Mouse (Mus musculus) fat pad, adult 2 months (tissue): ENCODE measurements around the gene Atp1a3.

ENCODE experiments used
- DNase-seq: peaks from one replicate; pipeline ENCODE4 v3.0.0-alpha.2; 2011; ENCODE audit warnings: low read depth, low spot score; ENCODE audit errors: extremely low read depth

The Atp1a3 gene

GRCm38 (mm10) chr7:25004806-25005205 is 952 bp downstream of the Atp1a3 start:
- DNase-seq = no peak

- no peak for DNase-seq
Observed at GRCm38 (mm10) chr7:25003820-25004388, 1.9 kb downstream of the Atp1a3 start.

DNA sequence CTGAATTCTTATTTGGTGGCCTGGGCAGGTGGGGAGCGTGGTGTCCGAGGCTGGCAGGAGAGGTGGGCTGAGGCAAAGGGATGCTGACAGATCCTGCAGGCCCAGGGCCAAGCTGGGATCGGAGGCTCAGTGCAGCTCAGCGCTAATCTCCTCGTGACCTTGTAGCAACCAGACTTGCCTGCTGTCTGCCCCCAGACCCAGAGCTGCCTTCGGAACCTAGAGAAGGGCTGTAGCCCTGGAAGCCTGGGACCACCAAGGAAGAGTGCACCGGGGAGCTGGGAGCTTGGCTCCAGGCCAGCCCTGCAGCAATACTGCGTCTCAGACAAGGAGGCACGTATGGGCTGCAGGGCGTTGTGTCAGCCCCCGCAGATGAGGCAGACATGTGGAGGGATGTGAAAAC is 2.5 kb downstream of the Atp1a3 start:
- DNase-seq = no peak

GRCm38 (mm10) chr7:25000711-25001110 is 5.0 kb downstream of the Atp1a3 start:
- DNase-seq = no peak

DNA sequence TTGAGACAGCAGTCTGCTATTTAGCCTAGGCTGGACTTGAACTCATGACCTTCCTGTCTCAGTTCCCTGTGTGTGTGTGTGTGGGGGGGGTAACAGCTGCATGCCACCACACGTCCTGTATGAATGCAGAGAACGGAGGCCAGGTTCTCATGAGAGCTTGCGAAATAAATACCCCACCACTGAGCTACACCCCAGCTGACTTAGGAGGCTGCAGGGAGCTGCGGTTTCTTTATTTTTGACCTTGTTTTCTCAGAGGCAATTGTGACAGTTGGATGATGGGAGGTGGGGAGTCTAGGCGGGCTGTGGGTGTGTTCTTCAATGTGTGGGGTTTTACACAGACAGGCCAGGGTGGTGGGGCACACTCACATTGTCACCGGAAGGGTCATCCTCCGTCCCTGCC is 5.5 kb downstream of the Atp1a3 start:
- no peak for DNase-seq

DNA sequence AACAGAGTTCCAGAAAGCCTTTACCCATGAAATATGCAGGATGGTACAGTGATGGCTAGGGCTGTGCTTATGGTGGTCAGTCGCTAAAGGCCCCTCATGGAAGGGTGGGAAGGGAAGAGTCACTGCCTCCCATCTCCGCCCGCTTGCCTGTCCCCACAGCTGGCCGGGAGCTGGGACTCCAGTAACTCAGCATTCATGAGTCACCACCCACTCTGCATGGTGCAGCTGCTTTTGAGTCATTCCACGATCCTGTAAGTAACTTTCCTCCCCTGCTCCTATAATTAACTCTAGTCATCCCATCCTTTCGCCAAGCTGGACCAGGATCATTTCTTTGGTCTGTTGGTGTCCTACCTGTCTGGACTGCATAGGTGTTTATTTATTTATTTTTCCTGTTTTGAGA is 12.7 kb downstream of the Atp1a3 start:
- no peak for DNase-seq

DNA sequence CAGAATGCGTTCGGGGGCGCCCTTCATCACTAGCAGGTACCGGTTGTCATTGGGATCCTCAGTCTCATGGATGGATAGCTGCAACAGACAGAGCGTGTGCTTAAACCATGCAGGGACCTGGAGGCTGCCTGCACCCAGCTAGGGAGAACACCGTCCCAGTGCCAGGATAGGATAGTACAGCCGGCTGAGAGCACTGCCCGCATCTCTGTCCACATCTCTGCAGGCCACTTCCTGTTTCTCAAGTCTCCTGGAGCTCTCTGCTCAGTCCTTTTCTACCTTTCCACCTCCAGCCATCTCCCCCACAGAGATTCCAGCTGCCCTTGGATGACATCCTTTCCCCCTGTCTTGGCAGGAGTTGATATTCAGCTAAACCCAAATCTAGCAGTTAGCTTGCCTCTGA is 15.3 kb downstream of the Atp1a3 start:
- DNase-seq = no peak

DNA sequence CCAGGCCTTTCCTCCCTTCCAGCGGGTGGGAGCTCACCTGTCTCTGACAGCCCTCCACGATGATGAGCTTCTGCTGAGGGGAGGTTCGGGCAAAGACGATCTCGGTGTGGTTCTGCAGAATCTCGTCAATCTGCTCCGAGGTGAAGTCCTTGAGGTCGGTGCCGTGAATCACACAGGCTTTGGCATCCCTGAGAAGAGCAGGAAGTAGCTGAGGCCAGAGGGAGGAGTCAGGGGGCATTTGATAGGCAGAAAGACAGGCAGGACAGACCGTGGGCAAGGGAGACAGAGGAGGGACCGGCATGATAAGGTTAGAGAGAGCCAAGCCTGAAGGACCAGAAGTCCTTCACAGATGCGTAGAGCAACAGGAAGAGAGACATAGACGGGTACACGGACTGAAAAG is 17.8 kb downstream of the Atp1a3 start:
- DNase-seq = no peak

DNA sequence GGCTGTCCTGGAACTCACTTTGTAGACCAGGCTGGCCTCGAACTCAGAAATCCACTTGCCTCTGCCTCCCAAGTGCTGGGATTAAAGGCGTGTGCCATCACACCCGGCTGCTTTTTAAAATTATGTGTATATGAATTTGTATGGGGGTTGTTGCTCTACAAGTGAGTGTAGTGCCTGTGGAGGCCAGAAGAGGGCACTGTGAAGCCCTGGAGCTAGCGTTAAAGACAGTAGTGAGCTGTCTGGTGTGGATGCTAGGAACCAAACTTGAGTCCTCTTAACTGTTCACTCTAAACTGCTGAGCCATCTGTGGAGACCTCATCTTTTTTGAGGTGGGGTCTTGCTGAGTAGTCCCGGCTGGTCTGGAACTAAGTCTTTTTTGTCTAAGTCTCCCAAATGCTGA is 20.0 kb downstream of the Atp1a3 start:
- no peak for DNase-seq

GRCm38 (mm10) chr7:24984307-24984706 is 21.5 kb downstream of the Atp1a3 start:
- DNase-seq = no peak

DNA sequence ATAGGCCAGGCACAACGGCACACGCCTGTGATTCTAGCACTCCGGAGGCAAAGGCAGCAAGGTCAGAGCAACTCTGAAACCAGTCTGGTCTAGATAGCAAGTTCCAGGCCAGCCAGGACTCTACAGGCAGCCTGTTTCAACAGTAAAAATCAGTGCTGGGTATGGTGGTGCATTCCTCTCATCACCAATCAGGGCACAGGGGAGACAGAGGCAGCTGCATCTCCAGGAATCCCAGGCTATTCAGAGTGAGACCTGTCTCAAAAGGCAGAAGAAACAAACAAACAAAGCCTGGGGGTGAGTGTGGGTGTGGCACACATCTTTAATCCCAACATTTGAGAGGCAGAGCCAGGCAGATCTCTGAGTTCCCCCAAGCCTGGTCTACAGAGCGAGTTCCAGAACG is 22.4 kb downstream of the Atp1a3 start:
- DNase-seq = no peak

DNA sequence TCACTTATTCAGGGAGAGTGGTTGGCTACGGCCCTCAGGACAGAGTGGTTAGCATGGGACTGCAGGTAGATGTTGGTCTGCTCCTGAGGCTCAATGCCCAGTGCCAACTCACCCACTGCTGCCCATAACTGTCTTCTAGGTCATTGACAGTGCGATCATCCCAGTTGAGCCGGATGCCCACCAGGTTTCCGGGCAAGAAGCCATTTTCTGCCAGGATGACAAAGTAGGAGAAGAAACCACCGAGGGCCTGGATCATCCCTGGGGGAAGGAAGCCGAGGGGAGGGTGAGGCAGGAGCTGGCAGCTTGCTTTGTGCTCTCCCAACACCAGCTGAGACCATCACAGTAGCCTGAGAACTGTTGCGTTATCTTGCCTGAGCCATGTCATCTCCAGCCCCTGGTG is 25.3 kb downstream of the Atp1a3 start:
- DNase-seq = no peak

- DNase-seq = no peak
Observed at GRCm38 (mm10) chr7:24978781-24979180, 27.0 kb downstream of the Atp1a3 start.

- DNase-seq = no peak
Observed at GRCm38 (mm10) chr7:24974893-24975595, 30.7 kb downstream of the Atp1a3 start.

- DNase-seq = no peak
Observed at GRCm38 (mm10) chr7:24973902-24974301, 31.9 kb downstream of the Atp1a3 start.

GRCm38 (mm10) chr7:24973208-24973607 is 32.5 kb downstream of the Atp1a3 start:
- no peak for DNase-seq

DNA sequence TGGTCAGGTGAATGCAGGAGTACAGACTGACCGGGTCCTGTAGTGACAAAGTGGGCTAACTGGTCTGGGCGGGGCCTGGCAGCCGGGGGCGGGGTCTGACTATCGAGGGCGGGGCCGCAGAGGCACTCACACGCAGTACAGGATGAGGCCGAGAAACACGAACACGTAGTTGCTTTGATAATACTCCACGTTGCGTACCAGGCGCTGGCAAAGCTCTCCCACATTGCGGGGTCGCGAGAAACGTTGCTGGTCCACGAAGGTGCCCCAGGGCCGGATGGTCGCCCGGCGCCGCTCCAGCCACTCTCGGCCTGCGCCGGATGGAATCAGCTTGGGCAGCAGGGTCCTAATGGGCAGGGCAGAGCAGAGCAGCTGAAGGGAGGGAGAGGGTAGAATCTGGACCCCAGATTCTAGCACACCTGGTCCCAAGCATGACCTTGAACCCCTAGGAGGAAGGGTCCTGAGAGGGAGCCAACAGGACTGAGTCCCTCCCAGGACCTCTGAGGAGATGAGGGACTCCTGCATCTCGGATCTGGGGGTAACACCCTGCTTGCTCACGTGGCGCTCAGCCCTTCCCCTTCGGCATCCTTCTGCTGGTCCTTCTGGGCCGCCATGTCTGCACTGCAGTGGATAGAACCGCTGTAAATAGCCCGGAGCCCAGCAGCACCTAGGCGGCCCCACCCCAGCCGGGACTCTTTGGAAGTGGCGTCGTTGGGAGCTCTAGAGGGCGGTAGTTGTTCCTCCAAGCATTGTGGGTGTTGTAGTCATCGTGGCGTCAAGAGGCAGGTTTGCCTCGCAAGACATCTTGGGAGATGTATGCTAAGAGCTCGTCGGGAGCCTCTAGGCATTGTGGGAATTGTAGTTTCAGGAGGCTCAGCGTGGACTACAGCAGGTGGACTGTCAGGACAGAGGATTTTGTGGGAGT is 33.5 kb downstream of the Atp1a3 start, which contains the start of gene Rabac1:
Gene Rabac1, minus strand, starts transcription at position 783 of the 922 bp plus-strand sequence.
- DNase-seq = peak; percentile 76

DNA sequence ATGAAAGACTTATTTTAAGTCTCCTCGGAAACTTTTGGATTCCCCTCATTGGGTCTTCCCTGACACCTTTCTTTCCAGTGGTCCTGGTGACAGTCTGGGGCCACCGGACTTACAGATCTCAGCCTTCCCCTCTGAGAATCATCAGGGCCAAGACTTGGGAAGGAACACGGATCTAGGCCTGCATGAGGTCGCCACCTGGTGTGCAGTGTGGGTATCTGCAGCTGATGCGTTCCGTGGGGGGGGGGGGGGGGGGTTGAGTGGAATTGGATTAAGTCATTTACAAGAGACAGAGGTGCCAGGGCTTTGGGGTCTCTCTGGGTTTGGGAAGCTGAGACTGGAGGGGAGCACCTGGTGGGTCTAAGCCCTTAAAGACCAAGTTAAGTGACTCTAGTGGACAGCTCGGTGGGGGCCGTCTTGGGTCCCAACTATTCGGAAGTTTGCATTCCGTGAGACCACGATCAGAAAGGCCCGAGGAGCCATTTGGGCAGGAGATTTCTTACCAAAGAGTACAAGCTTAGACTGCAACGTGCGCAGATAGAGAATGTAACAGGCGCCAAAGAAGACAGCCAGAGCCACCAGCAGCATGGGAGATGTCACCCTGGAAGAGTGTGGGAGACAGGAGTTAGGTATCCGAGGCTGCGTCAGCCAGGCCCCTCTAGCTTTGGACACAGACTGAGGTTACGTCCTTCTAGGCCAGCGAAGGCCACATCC is 34.3 kb downstream of the Atp1a3 start:
- DNase-seq = no peak

GRCm38 (mm10) chr7:24970341-24970740 is 35.4 kb downstream of the Atp1a3 start:
- no peak for DNase-seq

GRCm38 (mm10) chr7:24969805-24970204 is 36.0 kb downstream of the Atp1a3 start:
- no peak for DNase-seq

- DNase-seq = no peak
Observed at GRCm38 (mm10) chr7:24968463-24968862, 37.3 kb downstream of the Atp1a3 start.
